ENCODE assay signal across 8 mouse cellular contexts in the genomic region with DNA sequence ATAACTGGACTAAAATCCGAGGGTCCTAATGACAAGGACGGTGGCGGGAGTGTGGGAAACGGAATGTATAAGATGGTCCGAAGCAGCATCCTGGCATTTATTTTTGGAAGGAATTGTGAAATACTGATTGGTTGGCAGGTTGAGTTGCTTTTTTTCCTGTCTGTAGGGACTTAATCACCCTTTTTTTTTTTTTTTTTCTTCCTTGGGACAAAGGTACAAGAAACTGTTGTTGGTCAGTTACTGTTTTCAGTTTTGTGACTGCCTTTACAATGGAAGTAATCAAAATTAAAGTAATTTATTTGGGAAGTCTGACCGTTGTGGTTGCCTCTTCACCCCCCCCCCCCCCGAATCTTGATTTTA. TPM values are rescaled to one million over a fixed set of nuclear protein-coding genes. Genes with fewer than 3 reads are reported as not detected.
DNase-seq lines count a peak whose midpoint lies in the region; ATAC-seq lines count a peak whose summit lies in the region.

No protein-coding gene starts in this region.

- no peaks in the 10 kb centered on the region for H3K9me3 ChIP-seq in lung, embryonic 16.5 days (ENCODE audit: control insufficient read depth, low read length)
- no peaks in the 10 kb centered on the region for H3K9me3 ChIP-seq in forebrain, embryonic 11.5 days (ENCODE audit: control insufficient read depth, low read length)
- no peaks in the 10 kb centered on the region for H3K9me3 ChIP-seq in limb, embryonic 10.5 days (replicated peaks)
- H3K9me3 ChIP-seq in neural tube, embryonic 15.5 days (replicated peaks): no peaks in the 10 kb centered on the region

- H3K27me3 ChIP-seq in lung, embryonic 16.5 days (ENCODE audit: control insufficient read depth, insufficient read depth, low read depth, low read length): no peaks in the 10 kb centered on the region; the same call in 1 of the 2 replicates
- no peaks in the 10 kb centered on the region; the same call in 1 of the 2 replicates for H3K27me3 ChIP-seq in forebrain, embryonic 11.5 days (ENCODE audit: control insufficient read depth, insufficient read depth, low read length)
- H3K27me3 ChIP-seq in limb, embryonic 10.5 days (ENCODE audit: low read depth, poor library complexity, severe bottlenecking): no peaks in the 10 kb centered on the region
- no peaks in the 10 kb centered on the region for H3K27me3 ChIP-seq in neural tube, embryonic 15.5 days (replicated peaks)

- peak overlapping the region; percentile 96 for H3K27ac ChIP-seq in lung, embryonic 16.5 days (ENCODE audit: low read length)
- H3K27ac ChIP-seq in forebrain, embryonic 11.5 days (ENCODE audit: low read depth, low read length): peak overlapping the region; percentile 100
- peak overlapping the region; percentile 99 for H3K27ac ChIP-seq in limb, embryonic 10.5 days
- peak overlapping the region; percentile 95 for H3K27ac ChIP-seq in neural tube, embryonic 15.5 days (replicated peaks)

- no peak for ATAC-seq in lung, embryonic 16.5 days (ENCODE audit: low read depth)
- no peak for ATAC-seq in forebrain, embryonic 11.5 days (replicated peaks; ENCODE audit: low FRiP score)
- no peak for ATAC-seq in neural tube, embryonic 15.5 days (ENCODE audit: low FRiP score)

- peak overlapping the region; percentile 82 for H3K9ac ChIP-seq in lung, embryonic 16.5 days (ENCODE audit: low read length)
- H3K9ac ChIP-seq in forebrain, embryonic 11.5 days (ENCODE audit: low read length): peak overlapping the region; percentile 91
- H3K9ac ChIP-seq in neural tube, embryonic 15.5 days (replicated peaks): peak overlapping the region; percentile 78

- no peak for DNase-seq in lung, postnatal 14 days
- DNase-seq in forebrain, embryonic 11.5 days (ENCODE audit: low spot score): no peak
- DNase-seq in limb, embryonic 10.5 days (ENCODE audit: low spot score): no peak
- no peak for DNase-seq in frontal cortex, postnatal 36 days (ENCODE audit: low spot score in 2 of 2)
- no peak for DNase-seq in urinary bladder, postnatal 25 days (ENCODE audit: low spot score)
- DNase-seq in thymus, postnatal 4 days: no peak

- H3K4me1 ChIP-seq in lung, embryonic 16.5 days (replicated peaks; ENCODE audit: control insufficient read depth, insufficient read depth, low read length): 0 out of 2 replicates have a peak, but pooled peaks cover 4% of the 10 kb centered on the region
- no peaks in the 10 kb centered on the region; the same call in 1 of the 2 replicates for H3K4me1 ChIP-seq in forebrain, embryonic 11.5 days (replicated peaks; ENCODE audit: control insufficient read depth, insufficient read depth, low read length)
- peaks cover 27% of the 10 kb centered on the region for H3K4me1 ChIP-seq in limb, embryonic 10.5 days
- peaks cover 14% of the 10 kb centered on the region; the same call in 1 of the 2 replicates for H3K4me1 ChIP-seq in neural tube, embryonic 15.5 days

- H3K4me3 ChIP-seq in lung, embryonic 16.5 days (ENCODE audit: low read length): peak overlapping the region; percentile 79
- H3K4me3 ChIP-seq in forebrain, embryonic 11.5 days (ENCODE audit: low read depth, low read length): peak overlapping the region; percentile 88
- H3K4me3 ChIP-seq in limb, embryonic 10.5 days: peak overlapping the region; percentile 98
- peak overlapping the region; percentile 98 for H3K4me3 ChIP-seq in neural tube, embryonic 15.5 days (replicated peaks)

- no peaks in the 10 kb centered on the region for H3K36me3 ChIP-seq in lung, embryonic 16.5 days (ENCODE audit: control insufficient read depth, insufficient read depth, low read length)
- H3K36me3 ChIP-seq in forebrain, embryonic 11.5 days (ENCODE audit: control insufficient read depth, insufficient read depth, low read length): no peaks in the 10 kb centered on the region
- H3K36me3 ChIP-seq in limb, embryonic 10.5 days: no peaks in the 10 kb centered on the region
- H3K36me3 ChIP-seq in neural tube, embryonic 15.5 days: no peaks in the 10 kb centered on the region

- WGBS in lung, embryonic 16.5 days: 0% methylated on average over 7 of the region's 7 CpGs
- 0% methylated on average over 7 of the region's 7 CpGs for WGBS in forebrain, embryonic 11.5 days
- under 1% methylated on average over 7 of the region's 7 CpGs for WGBS in limb, embryonic 10.5 days
- 2% methylated on average over 7 of the region's 7 CpGs for WGBS in neural tube, embryonic 15.5 days

- H3K4me2 ChIP-seq in lung, embryonic 16.5 days (ENCODE audit: low read depth, low read length): peak overlapping the region; percentile 95
- peak overlapping the region; percentile 88 for H3K4me2 ChIP-seq in forebrain, embryonic 11.5 days (ENCODE audit: low read depth, low read length, severe bottlenecking)
- peak overlapping the region; percentile 95 for H3K4me2 ChIP-seq in neural tube, embryonic 15.5 days

RNA-seq across cellular contexts. Expression of gene Cecr2, which starts 1.2 kb away (rescaled TPM):
- polyA plus RNA-seq in lung, embryonic 16.5 days (2015; fragmentation: Nextera tagmentation; extraction: Ambion mirVana): 1.8 and 2.2 TPM in 2 replicates
- polyA plus RNA-seq in forebrain, embryonic 11.5 days (2014; fragmentation: Nextera tagmentation; extraction: Ambion mirVana): 20.4 and 22.0 TPM in 2 replicates
- 12.7 and 17.5 TPM in 2 replicates for polyA plus RNA-seq in limb, embryonic 10.5 days (2016; fragmentation: Nextera tagmentation; extraction: Ambion mirVana)
- 1.4 and 1.7 TPM in 2 replicates for polyA plus RNA-seq in neural tube, embryonic 15.5 days (2015; fragmentation: Nextera tagmentation; extraction: Ambion mirVana)
